Mouse (Mus musculus) liver, adult 2 months (tissue): ENCODE measurements around the gene Lrfn2. TPM values are rescaled to one million over a fixed set of nuclear protein-coding genes. Genes with fewer than 3 reads are reported as not detected.

Experiments used
- DNase-seq: peaks from one replicate; pipeline ENCODE4 v3.0.0-alpha.2; 2011; ENCODE audit warnings: low read depth, low spot score; ENCODE audit errors: extremely low read depth
- H3K27ac ChIP-seq: fragments of 200-500 bp; replicated peaks from 2 replicates; pipeline ENCODE4 v1.5.1; 2012; ENCODE audit warnings: low read depth, mild to moderate bottlenecking, control low read depth, inconsistent platforms, low read length; ENCODE audit not compliant: insufficient read depth
- H3K27me3 ChIP-seq: fragments of 200-500 bp; 2 replicates; pipeline ENCODE4 v1.6.1; 2012; ENCODE audit warnings: mild to moderate bottlenecking, moderate library complexity, low read length, inconsistent platforms; ENCODE audit not compliant: control insufficient read depth, insufficient read depth
- H3K36me3 ChIP-seq: fragments of 200-500 bp; 2 replicates; pipeline ENCODE4 v1.6.1; 2012; ENCODE audit warnings: low read length, inconsistent platforms; ENCODE audit not compliant: control insufficient read depth, insufficient read depth
- H3K4me1 ChIP-seq: fragments of 200-500 bp; 2 replicates; pipeline ENCODE4 v1.6.1; 2011; ENCODE audit warnings: low read length; ENCODE audit not compliant: control insufficient read depth, insufficient read depth
- H3K4me3 ChIP-seq: fragments of 200-500 bp; 2 replicates; pipeline ENCODE4 v1.5.1; 2011; ENCODE audit warnings: low read depth, mild to moderate bottlenecking, control low read depth, low read length, moderate library complexity; ENCODE audit not compliant: insufficient read depth
- H3K79me2 ChIP-seq: fragments of 200-500 bp; 2 replicates; pipeline ENCODE4 v1.6.1; 2012; ENCODE audit warnings: inconsistent platforms, mild to moderate bottlenecking, low read length, moderate library complexity; ENCODE audit not compliant: control insufficient read depth, insufficient read depth
- H3K9ac ChIP-seq: fragments of 200-500 bp; 2 replicates; pipeline ENCODE4 v1.6.1; 2012; ENCODE audit warnings: low read depth, mild to moderate bottlenecking, control low read depth, inconsistent platforms, low read length
- CTCF ChIP-seq: fragments of 200-500 bp; IDR thresholded peaks from 2 replicates; pipeline ENCODE4 v1.5.1; 2011; ENCODE audit warnings: low read depth, low read length, control low read depth
- POLR2A ChIP-seq: fragments of 200-500 bp; IDR thresholded peaks from 2 replicates; pipeline ENCODE4 v1.6.1; 2011; ENCODE audit warnings: low read length, control low read depth; ENCODE audit not compliant: insufficient read depth; ENCODE audit errors: extremely low read depth
- WGBS: fragments of 180-500 bp; shearing (Covaris S2); methylation state at CpG from one replicate; pipeline ENCODE4 v1.1.7; 2018; 5-methylcytosine and 5-hydroxymethylcytosine counted together
- polyA plus RNA-seq: library from polyadenylated mRNA; depleted of rRNA; stranded (reverse); fragments of >200 nt; gene quantifications from 2 replicates; pipeline ENCODE4 v1.2.3, GENCODE M21; 2012
- total RNA-seq: library from RNA; depleted of rRNA; stranded (reverse); fragments of >200 nt; gene quantifications from 2 replicates; pipeline ENCODE4 v1.2.3, GENCODE M21; 2014

Lrfn2 gene
- total and polyA plus RNA-seq, 2 experiments: not detected

- DNase-seq: no peak
- H3K36me3 ChIP-seq: no peaks in the 10 kb centered on the region
- H3K4me3 ChIP-seq: no peak overlapping the region
- no peaks in the 10 kb centered on the region for H3K4me1 ChIP-seq
- WGBS: 46% methylated on average over 2 of the region's 2 CpGs
- no peak overlapping the region for H3K9ac ChIP-seq
- TF ChIP-seq CTCF (no peak), POLR2A (no peak)
- no peaks in the 10 kb centered on the region for H3K79me2 ChIP-seq
- no peak overlapping the region for H3K27ac ChIP-seq
- H3K27me3 ChIP-seq: no peaks in the 10 kb centered on the region
Measured at GRCm38 (mm10) chr17:49079647-49080046, 147.5 kb downstream of the Lrfn2 start.

- H3K4me1 ChIP-seq: no peaks in the 10 kb centered on the region
- TF ChIP-seq CTCF: no peak
- no peak for TF ChIP-seq POLR2A
- H3K27me3 ChIP-seq: no peaks in the 10 kb centered on the region
- 83% methylated on average over 9 of the region's 9 CpGs for WGBS
- no peaks in the 10 kb centered on the region for H3K79me2 ChIP-seq
- no peak overlapping the region for H3K27ac ChIP-seq
- no peak for DNase-seq
- no peaks in the 10 kb centered on the region for H3K36me3 ChIP-seq
- H3K4me3 ChIP-seq: no peak overlapping the region
- H3K9ac ChIP-seq: no peak overlapping the region
Measured at GRCm38 (mm10) chr17:49083594-49084380, 151.6 kb downstream of the Lrfn2 start.

- H3K79me2 ChIP-seq: no peaks in the 10 kb centered on the region
- no peaks in the 10 kb centered on the region for H3K36me3 ChIP-seq
- no peak overlapping the region for H3K27ac ChIP-seq
- WGBS: 93% methylated on average over 4 of the region's 4 CpGs
- H3K4me3 ChIP-seq: no peak overlapping the region
- TF ChIP-seq POLR2A (no peak), CTCF (no peak)
- no peaks in the 10 kb centered on the region for H3K4me1 ChIP-seq
- H3K27me3 ChIP-seq: no peaks in the 10 kb centered on the region
- H3K9ac ChIP-seq: no peak overlapping the region
- no peak for DNase-seq
Measured at GRCm38 (mm10) chr17:49085111-49085510, 152.9 kb downstream of the Lrfn2 start.

- no peaks in the 10 kb centered on the region for H3K79me2 ChIP-seq
- TF ChIP-seq CTCF: no peak
- TF ChIP-seq POLR2A: no peak
- H3K4me1 ChIP-seq: no peaks in the 10 kb centered on the region
- no peak overlapping the region for H3K9ac ChIP-seq
- no peak for DNase-seq
- H3K27me3 ChIP-seq: no peaks in the 10 kb centered on the region
- WGBS: 71% methylated on average over 16 of the region's 16 CpGs
- H3K4me3 ChIP-seq: no peak overlapping the region
- no peak overlapping the region for H3K27ac ChIP-seq
- no peaks in the 10 kb centered on the region for H3K36me3 ChIP-seq
Measured at GRCm38 (mm10) chr17:49096781-49097544, 164.8 kb downstream of the Lrfn2 start.

GRCm38 (mm10) chr17:49111399-49111798, 179.2 kb downstream of the Lrfn2 start:
- WGBS: 85% methylated on average over 3 of the region's 3 CpGs

More at GRCm38 (mm10) chr17:49111399-49111798, 179.2 kb downstream of the Lrfn2 start:
- Histone ChIP-seq H3K27me3 (no peaks in the 10 kb centered on the region), H3K36me3 (no peaks in the 10 kb centered on the region), H3K9ac (no peak overlapping the region), H3K79me2 (no peaks in the 10 kb centered on the region), H3K4me1 (no peaks in the 10 kb centered on the region), H3K4me3 (no peak overlapping the region), H3K27ac (no peak overlapping the region)
- no peak for DNase-seq
- TF ChIP-seq CTCF (no peak), POLR2A (no peak)
